Mouse (Mus musculus) embryonic facial prominence, embryonic 15.5 days (tissue): ENCODE results near the gene Commd2. TPM values are rescaled to one million over a fixed set of nuclear protein-coding genes. Genes with fewer than 3 reads are reported as not detected.

Experiments
- ATAC-seq: fragments of 200-750 bp; cut with Nextera tagmentation; 2 replicates; pipeline ENCODE4 v1.8.0; 2017; ENCODE audit warnings: low read depth, moderate TSS enrichment; ENCODE audit not compliant: insufficient number of reproducible peaks, low FRiP score, low TSS enrichment
- H3K27ac ChIP-seq: fragments of 300-500 bp; sonication (generic); replicated peaks from 2 replicates; pipeline ENCODE4 v1.5.1; 2015; ENCODE audit warnings: mild to moderate bottlenecking, inconsistent platforms
- H3K27me3 ChIP-seq: fragments of 300-500 bp; sonication (generic); 2 replicates; pipeline ENCODE4 v1.6.1; 2015; ENCODE audit warnings: inconsistent platforms
- H3K36me3 ChIP-seq: fragments of 300-500 bp; sonication (generic); 2 replicates; pipeline ENCODE4 v1.6.1; 2015; ENCODE audit warnings: mild to moderate bottlenecking, inconsistent platforms
- H3K4me1 ChIP-seq: fragments of 300-500 bp; sonication (generic); 2 replicates; pipeline ENCODE4 v1.6.1; 2015; ENCODE audit warnings: inconsistent platforms
- H3K4me2 ChIP-seq: fragments of 300-500 bp; sonication (generic); replicated peaks from 2 replicates; pipeline ENCODE4 v1.6.1; 2015; ENCODE audit warnings: mild to moderate bottlenecking, inconsistent platforms
- H3K4me3 ChIP-seq: fragments of 300-500 bp; sonication (generic); replicated peaks from 2 replicates; pipeline ENCODE4 v1.5.1; 2015; ENCODE audit warnings: mild to moderate bottlenecking, inconsistent platforms
- H3K9ac ChIP-seq: fragments of 300-500 bp; sonication (generic); 2 replicates; pipeline ENCODE4 v1.6.1; 2015; ENCODE audit warnings: inconsistent platforms
- H3K9me3 ChIP-seq: fragments of 300-500 bp; sonication (generic); replicated peaks from 2 replicates; pipeline ENCODE4 v1.6.1; 2016; ENCODE audit warnings: inconsistent platforms
- WGBS: fragments of 180-500 bp; shearing (Covaris S2); methylation state at CpG from one replicate; pipeline ENCODE4 v1.1.7; 2015; 5-methylcytosine and 5-hydroxymethylcytosine counted together
- polyA plus RNA-seq: library from polyadenylated mRNA; unstranded; fragments of >200 nt; fragmentation: Nextera tagmentation; extraction: Ambion mirVana; gene quantifications from 2 replicates; pipeline ENCODE4 v1.2.1, GENCODE M21; 2015

Commd2 gene
- 65.1 and 68.6 TPM in 2 replicates for polyA plus RNA-seq

DNA sequence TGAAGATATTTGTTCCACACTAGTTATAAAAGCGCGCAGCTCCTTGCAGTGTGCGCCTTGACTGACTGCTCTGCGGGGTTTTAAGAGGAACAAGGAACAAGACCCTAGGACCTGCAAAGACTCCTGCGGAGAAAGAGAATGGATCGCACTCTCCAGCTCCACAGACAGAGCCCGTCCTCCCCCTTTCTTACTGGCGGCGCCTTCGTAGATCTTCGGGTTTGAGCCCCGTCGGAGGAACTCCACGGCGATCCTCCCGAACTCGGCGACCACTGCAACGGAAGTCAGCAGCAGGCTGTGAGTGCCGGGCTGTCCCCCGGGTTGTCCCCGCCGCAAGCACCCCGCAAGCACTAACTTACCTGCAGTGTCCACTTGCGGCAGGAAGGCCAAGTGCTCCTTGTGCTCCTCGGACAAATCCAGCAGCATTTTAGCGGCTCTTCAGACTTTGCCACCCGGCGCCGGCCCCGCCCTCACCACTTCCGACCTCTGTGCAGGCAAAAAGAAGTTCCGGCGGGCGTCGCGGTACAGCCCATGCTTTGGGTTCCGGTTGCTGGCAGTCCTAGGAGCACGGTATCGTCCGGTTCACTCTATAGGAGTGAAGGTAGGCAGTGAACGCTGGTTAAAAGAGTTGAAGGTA is at the start of gene Commd2:
Commd2 (minus strand) TSS at position 485 of the 634 bp plus-strand sequence.
- H3K27ac ChIP-seq = peak within 1 kb of the TSS; percentile 81
- ATAC-seq = peak; percentile 92
- peaks cover 4% of the 10 kb centered on the region; the same call in 1 of the 2 replicates for H3K36me3 ChIP-seq
- H3K4me3 ChIP-seq = peak within 1 kb of the TSS; percentile 78
- H3K27me3 ChIP-seq = no peaks in the 10 kb centered on the region
- H3K9me3 ChIP-seq = no peaks in the 10 kb centered on the region
- peak within 1 kb of the TSS; percentile 75 for H3K9ac ChIP-seq
- under 1% methylated on average over 42 of the region's 42 CpGs for WGBS
- 0 out of 2 replicates have a peak, but pooled peaks cover 3% of the 10 kb centered on the region for H3K4me1 ChIP-seq
- peak within 1 kb of the TSS; percentile 71 for H3K4me2 ChIP-seq

DNA sequence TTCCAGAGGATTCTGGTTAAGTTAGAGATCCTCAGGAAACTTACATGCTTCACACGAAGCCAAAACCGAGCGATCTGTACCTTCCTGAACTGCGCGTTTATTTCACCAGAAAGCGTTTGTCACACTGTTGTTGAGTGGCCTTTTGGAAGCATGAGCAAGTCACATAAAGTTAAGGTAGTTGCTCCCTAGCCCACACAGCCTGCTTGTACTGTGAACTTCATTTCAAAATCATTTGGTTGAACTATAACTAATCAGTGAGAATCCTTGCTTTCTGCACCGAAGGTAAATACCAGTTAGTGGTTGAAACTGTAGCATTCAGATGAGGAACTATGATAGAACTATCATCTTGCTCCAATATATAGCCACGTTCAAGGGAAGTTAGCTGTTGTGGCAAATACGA is 45.3 kb upstream of the Commd2 start:
- Histone ChIP-seq H3K27ac (no peak overlapping the region), H3K9me3 (no peaks in the 10 kb centered on the region), H3K27me3 (no peaks in the 10 kb centered on the region), H3K4me3 (no peak overlapping the region), H3K4me1 (no peaks in the 10 kb centered on the region), H3K36me3 (no peaks in the 10 kb centered on the region), H3K4me2 (no peak overlapping the region), H3K9ac (no peak overlapping the region)
- WGBS = 93% methylated on average over 9 of the region's 9 CpGs
- no peak for ATAC-seq

DNA sequence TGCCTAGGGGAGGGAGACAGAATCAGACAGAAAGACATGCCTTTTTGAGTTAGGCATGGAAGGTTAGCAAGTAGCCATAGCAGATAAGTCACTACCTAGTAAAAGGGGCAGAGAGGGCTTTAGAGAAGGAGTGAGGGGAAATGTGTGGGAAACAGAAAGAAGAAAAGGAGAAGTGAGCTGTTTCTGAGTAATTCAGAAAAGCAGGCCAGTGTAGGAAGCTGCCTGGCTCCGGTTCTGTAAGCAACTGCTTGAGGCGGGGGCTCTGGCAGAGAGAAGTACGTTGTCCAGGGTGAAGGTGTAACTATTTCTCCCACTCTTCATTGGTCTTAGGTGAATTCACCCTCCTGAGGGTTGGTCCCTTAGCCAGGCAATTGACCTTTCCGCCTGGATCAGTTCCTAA is 44.7 kb upstream of the Commd2 start:
- Histone ChIP-seq H3K4me3 (no peak overlapping the region), H3K27me3 (no peaks in the 10 kb centered on the region), H3K4me1 (no peaks in the 10 kb centered on the region), H3K9ac (no peak overlapping the region), H3K27ac (no peak overlapping the region), H3K9me3 (no peaks in the 10 kb centered on the region), H3K4me2 (no peak overlapping the region), H3K36me3 (no peaks in the 10 kb centered on the region)
- no peak for ATAC-seq
- WGBS = 91% methylated on average over 4 of the region's 4 CpGs

DNA sequence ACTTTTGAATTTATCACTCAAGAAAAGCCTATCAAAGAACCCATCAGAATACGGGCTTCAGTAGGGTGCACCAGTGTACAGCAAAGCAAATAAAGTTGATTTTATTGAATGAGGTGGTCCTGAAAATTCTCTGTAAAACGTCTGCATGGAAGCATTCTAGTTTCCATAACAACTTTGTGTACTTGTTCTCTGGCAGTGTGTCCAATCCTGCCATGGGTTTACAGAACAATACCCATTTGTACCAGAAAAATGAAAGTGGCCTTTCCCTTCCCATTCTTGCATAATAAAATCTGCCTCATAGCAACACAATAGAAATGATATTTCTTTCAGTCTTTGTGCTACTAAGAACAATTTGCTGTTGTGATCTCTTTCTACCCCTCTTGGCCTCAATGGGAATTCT is 41.2 kb upstream of the Commd2 start, which contains the start of gene Ankub1:
Ankub1 (minus strand) TSS at position 81 of the 400 bp plus-strand sequence.
- Histone ChIP-seq H3K4me2 (no peak within 1 kb of the TSS), H3K4me3 (no peak within 1 kb of the TSS), H3K36me3 (no peaks in the 10 kb centered on the region), H3K9ac (no peak within 1 kb of the TSS), H3K9me3 (no peaks in the 10 kb centered on the region), H3K27ac (no peak within 1 kb of the TSS), H3K4me1 (no peaks in the 10 kb centered on the region), H3K27me3 (no peaks in the 10 kb centered on the region)
- ATAC-seq = no peak
- 66% methylated on average over 2 of the region's 2 CpGs for WGBS

DNA sequence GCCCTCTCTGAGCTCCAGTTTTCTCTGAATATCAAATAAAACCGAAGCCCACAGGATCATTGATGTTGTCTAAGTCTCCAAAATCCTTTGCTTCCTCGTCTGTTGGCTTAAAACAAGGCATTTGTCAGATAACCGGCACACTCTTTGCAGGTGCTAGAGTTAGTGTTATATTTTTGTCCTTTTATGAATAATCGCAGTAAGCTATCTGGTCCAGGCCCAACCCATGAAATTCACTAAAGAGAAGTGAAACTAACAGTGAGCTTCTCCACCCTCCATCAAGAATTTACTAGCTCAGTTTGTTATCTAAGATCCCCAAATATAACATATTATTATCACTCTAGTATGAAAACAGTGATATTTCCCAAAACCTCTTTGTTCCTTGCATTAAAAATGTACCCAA is 40.3 kb upstream of the Commd2 start:
- H3K27ac ChIP-seq = no peak overlapping the region
- no peaks in the 10 kb centered on the region for H3K27me3 ChIP-seq
- 81% methylated on average over 4 of the region's 4 CpGs for WGBS
- H3K4me2 ChIP-seq = no peak overlapping the region
- H3K36me3 ChIP-seq = no peaks in the 10 kb centered on the region
- no peak overlapping the region for H3K4me3 ChIP-seq
- H3K4me1 ChIP-seq = no peaks in the 10 kb centered on the region
- H3K9ac ChIP-seq = no peak overlapping the region
- no peaks in the 10 kb centered on the region for H3K9me3 ChIP-seq
- no peak for ATAC-seq

DNA sequence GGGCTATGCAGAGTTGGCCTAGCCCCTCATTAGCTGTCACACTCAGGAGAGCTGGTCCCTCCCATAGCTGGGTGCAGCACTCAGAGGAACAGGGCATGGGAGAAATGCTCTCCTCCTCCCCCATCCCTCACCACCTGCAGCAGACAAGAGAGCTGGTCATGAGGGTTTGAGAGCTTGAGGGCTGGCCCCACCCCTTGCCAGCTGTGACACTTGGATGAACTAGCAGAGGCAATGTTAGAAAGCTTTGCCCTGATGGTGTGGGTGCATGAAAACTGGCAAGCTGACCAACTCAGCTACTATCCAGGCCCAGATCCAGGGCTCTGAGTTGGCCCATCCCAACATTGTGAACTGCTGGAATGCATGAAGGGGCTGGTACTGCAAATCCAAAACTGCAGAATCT is 26.3 kb upstream of the Commd2 start:
- Histone ChIP-seq H3K27me3 (no peaks in the 10 kb centered on the region), H3K9me3 (no peaks in the 10 kb centered on the region), H3K4me2 (no peak overlapping the region), H3K4me3 (no peak overlapping the region), H3K9ac (no peak overlapping the region), H3K36me3 (no peaks in the 10 kb centered on the region), H3K4me1 (no peaks in the 10 kb centered on the region), H3K27ac (no peak overlapping the region)
- ATAC-seq = no peak

DNA sequence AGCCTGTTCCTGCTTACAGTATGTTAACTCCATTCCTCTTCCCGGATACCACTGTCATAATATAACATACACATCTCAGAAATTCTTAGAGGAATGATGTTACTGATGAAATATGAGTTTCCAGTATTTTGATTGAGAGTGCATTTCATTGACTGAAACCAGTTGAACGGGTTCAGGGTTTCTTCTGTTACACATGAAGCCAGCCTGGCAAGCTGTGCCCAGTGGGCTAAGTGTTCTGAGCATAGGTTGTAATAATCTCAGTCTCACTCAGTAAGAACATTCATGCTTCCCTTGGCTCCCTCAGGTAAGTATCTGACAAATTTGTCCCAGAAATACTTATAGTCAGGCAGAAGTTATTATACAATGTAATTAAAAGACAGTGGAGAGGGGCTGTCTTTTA is 22.6 kb upstream of the Commd2 start:
- H3K9me3 ChIP-seq = no peaks in the 10 kb centered on the region
- H3K27ac ChIP-seq = no peak overlapping the region
- H3K36me3 ChIP-seq = no peaks in the 10 kb centered on the region
- 57% methylated on average over 2 of the region's 2 CpGs for WGBS
- ATAC-seq = no peak
- H3K27me3 ChIP-seq = no peaks in the 10 kb centered on the region
- H3K4me3 ChIP-seq = no peak overlapping the region
- H3K4me2 ChIP-seq = no peak overlapping the region
- no peaks in the 10 kb centered on the region for H3K4me1 ChIP-seq
- no peak overlapping the region for H3K9ac ChIP-seq

DNA sequence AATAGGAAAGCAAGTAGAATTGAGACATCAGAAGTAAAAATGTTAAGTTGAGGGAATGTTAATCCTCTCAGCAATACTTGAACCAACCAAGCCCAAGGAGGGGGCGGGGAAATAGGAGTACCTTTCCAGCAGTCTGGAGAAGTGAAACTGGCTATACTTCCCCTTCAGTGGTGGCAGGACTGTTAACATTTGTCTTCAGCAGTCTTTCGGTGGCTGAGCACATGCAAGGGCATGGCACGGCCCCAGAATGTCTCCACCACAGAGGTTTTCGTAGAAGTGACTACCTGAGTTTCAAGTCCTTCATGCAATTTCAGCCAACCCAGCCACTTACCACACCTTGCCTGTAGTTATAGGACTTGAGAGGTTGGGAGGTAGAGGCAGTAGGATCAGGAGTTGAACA is 22.1 kb upstream of the Commd2 start:
- no peak overlapping the region for H3K9ac ChIP-seq
- 78% methylated on average over 4 of the region's 4 CpGs for WGBS
- H3K27ac ChIP-seq = no peak overlapping the region
- H3K9me3 ChIP-seq = no peaks in the 10 kb centered on the region
- no peaks in the 10 kb centered on the region for H3K4me1 ChIP-seq
- no peaks in the 10 kb centered on the region for H3K36me3 ChIP-seq
- H3K4me3 ChIP-seq = no peak overlapping the region
- H3K27me3 ChIP-seq = no peaks in the 10 kb centered on the region
- H3K4me2 ChIP-seq = no peak overlapping the region
- no peak for ATAC-seq

DNA sequence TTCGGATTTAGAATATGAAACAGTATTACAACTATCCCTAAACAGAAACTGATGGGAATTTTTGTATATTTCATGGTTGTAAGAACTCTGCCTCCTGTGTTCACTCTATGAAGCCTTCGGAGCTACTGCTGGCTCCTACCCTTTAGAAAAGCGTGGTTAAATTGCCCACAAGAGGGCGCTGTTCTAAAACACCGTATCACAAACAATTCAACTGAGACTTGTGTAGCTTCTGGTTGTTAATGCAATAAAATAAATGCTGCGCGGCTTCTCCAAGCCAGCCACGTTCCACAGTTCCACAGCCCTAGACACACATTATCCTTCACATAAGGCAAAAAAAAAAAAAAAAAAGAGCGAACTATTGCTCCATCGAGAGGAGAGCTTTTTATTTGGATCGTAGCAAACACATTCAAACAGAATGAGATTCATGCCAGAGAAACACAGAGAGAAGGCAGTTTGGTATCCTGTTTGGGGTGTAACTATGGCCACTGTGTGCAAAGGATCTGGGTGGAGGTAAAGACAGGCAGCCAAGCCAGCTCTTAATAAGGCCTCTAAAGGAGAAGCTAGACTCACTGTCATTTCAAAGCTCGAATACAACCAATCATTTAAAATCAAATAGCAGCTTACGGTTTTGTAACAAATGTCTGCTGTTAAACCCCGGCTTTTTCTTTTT is 15.7 kb upstream of the Commd2 start:
- H3K9ac ChIP-seq = no peak overlapping the region
- H3K36me3 ChIP-seq = no peaks in the 10 kb centered on the region
- WGBS = 27% methylated on average over 14 of the region's 14 CpGs
- H3K9me3 ChIP-seq = no peaks in the 10 kb centered on the region
- H3K4me2 ChIP-seq = peak overlapping the region; percentile 42
- H3K4me1 ChIP-seq = no peaks in the 10 kb centered on the region
- peak overlapping the region; percentile 21 for H3K4me3 ChIP-seq
- H3K27ac ChIP-seq = no peak overlapping the region
- H3K27me3 ChIP-seq = no peaks in the 10 kb centered on the region
- ATAC-seq = no peak

DNA sequence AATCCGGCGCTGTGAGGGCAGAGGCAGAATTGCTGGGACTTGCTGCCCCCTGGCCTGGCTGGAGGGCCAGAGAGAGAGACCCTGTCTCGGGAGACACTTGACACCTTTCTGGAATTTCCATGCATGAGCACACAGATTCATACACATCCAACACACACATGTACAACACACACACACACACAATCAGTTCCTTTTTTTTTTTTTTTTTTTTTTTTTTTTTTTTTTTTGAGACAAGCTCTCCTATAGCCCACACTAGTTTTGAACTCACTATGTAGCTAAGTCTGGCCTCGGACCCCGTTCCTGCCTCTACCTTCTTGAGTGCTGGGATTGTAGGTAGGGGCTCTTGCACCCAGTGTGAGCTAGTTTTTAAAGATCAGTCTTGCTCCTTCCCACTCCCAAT is 14.4 kb upstream of the Commd2 start:
- Histone ChIP-seq H3K4me1 (no peaks in the 10 kb centered on the region), H3K36me3 (no peaks in the 10 kb centered on the region), H3K27ac (no peak overlapping the region), H3K4me3 (no peak overlapping the region), H3K27me3 (no peaks in the 10 kb centered on the region), H3K9me3 (no peaks in the 10 kb centered on the region), H3K9ac (no peak overlapping the region), H3K4me2 (no peak overlapping the region)
- ATAC-seq = no peak
- WGBS = 85% methylated on average over 5 of the region's 5 CpGs

DNA sequence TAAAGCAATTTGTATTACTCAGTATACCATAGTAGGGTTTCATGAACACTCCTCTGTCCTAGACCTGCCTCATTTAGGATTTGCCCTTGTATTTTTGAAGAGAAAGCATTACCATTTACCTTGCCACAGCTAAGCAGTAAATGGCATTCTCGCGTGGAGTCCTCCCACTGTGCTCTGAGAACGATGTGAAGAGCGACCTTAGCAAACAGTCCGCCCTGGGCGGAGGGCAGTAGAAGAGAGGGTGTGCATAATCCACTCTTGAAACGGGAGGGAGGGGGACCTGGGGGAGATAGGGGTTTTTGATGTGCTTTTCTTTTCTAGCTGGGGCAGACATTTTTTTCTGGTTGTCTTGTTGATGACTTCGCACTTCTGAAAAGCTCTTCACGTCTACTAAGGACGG is 13.2 kb upstream of the Commd2 start:
- Histone ChIP-seq H3K36me3 (no peaks in the 10 kb centered on the region), H3K4me1 (no peaks in the 10 kb centered on the region), H3K9ac (no peak overlapping the region), H3K4me2 (no peak overlapping the region), H3K27me3 (no peaks in the 10 kb centered on the region), H3K4me3 (no peak overlapping the region), H3K9me3 (no peaks in the 10 kb centered on the region), H3K27ac (no peak overlapping the region)
- WGBS = 80% methylated on average over 10 of the region's 10 CpGs
- ATAC-seq = no peak

DNA sequence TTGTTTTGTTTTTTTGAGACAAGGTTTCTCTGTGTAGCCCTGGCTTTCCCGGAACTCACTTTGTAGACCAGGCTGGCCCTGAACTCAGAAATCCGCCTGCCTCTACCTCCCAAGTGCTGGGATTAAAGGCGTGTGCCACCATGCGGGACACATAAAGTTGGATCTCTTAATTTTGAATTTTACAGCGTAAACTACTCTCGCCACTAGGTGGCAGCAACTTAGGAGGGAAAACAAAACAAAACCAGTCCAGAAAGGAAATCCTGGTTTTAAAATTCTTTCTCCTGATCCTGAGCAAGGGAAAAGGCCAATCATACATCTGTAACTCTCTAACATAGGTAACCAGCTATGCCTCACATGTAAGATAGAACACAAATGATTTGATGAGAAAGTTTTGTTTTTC is 12.2 kb upstream of the Commd2 start:
- Histone ChIP-seq H3K4me2 (no peak overlapping the region), H3K27me3 (no peaks in the 10 kb centered on the region), H3K4me3 (no peak overlapping the region), H3K4me1 (no peaks in the 10 kb centered on the region), H3K9ac (no peak overlapping the region), H3K9me3 (no peaks in the 10 kb centered on the region), H3K36me3 (no peaks in the 10 kb centered on the region), H3K27ac (no peak overlapping the region)
- WGBS = 18% methylated on average over 6 of the region's 6 CpGs
- no peak for ATAC-seq
